Mouse (Mus musculus): Measurements from ENCODE around the gene Upk2.
"Not testable (repeated sequence)": the region's sequence is repeated elsewhere in the genome, so short reads cannot be mapped to it uniquely, and the experiment has no call there.

Upk2 gene

GRCm38 (mm10) chr9:44461950-44462349 lies 7.2 kb upstream of the Upk2 start:
- no peak for DNase-seq (ENCODE audit: low spot score)

- DNase-seq (ENCODE audit: low spot score), result peak; percentile 90
These were observed 2.4 kb upstream of the Upk2 start for GRCm38 (mm10) chr9:44457035-44457742.

- peak; percentile 87 for DNase-seq (ENCODE audit: low spot score)
These were observed 465 bp downstream of the Upk2 start for GRCm38 (mm10) chr9:44454132-44454890.

- no peak for DNase-seq (ENCODE audit: low spot score)
These were observed 4.4 kb downstream of the Upk2 start for GRCm38 (mm10) chr9:44450387-44450786.

GRCm38 (mm10) chr9:44444402-44445025 lies 10.3 kb downstream of the Upk2 start:
- not testable (repeated sequence) for DNase-seq (ENCODE audit: low spot score)

- no peak for DNase-seq (ENCODE audit: low spot score)
These were observed 13.8 kb downstream of the Upk2 start, which contains the start of gene Foxr1 for GRCm38 (mm10) chr9:44440961-44441360. Gene Foxr1 (minus strand): TSS chr9:44441136.

GRCm38 (mm10) chr9:44435747-44436146 lies 19.0 kb downstream of the Upk2 start:
- no peak for DNase-seq (ENCODE audit: low spot score)

- no peak for DNase-seq (ENCODE audit: low spot score)
These were observed 22.1 kb downstream of the Upk2 start for GRCm38 (mm10) chr9:44432577-44433185.

- no peak for DNase-seq (ENCODE audit: low spot score)
These were observed 31.2 kb downstream of the Upk2 start for GRCm38 (mm10) chr9:44423576-44423975.

GRCm38 (mm10) chr9:44420280-44420898 lies 34.4 kb downstream of the Upk2 start:
- no peak for DNase-seq (ENCODE audit: low spot score)

- DNase-seq (ENCODE audit: low spot score), result not testable (repeated sequence)
These were observed 35.0 kb downstream of the Upk2 start for GRCm38 (mm10) chr9:44419730-44420129.

GRCm38 (mm10) chr9:44418519-44419385 lies 36.0 kb downstream of the Upk2 start, which contains the start of gene Ccdc84:
Gene Ccdc84 (minus strand): TSS chr9:44418569.
- no peak for DNase-seq (ENCODE audit: low spot score)

GRCm38 (mm10) chr9:44417892-44418363 lies 36.8 kb downstream of the Upk2 start:
- peak; percentile 96 for DNase-seq (ENCODE audit: low spot score)

GRCm38 (mm10) chr9:44417156-44417891 lies 37.5 kb downstream of the Upk2 start:
- DNase-seq (ENCODE audit: low spot score), result no peak

GRCm38 (mm10) chr9:44412781-44413180 lies 42.0 kb downstream of the Upk2 start:
- DNase-seq (ENCODE audit: low spot score), result no peak

- no peak for DNase-seq (ENCODE audit: low spot score)
These were observed 42.5 kb downstream of the Upk2 start for GRCm38 (mm10) chr9:44412306-44412705.

- no peak for DNase-seq (ENCODE audit: low spot score)
These were observed 43.1 kb downstream of the Upk2 start for GRCm38 (mm10) chr9:44411601-44412130.

GRCm38 (mm10) chr9:44410647-44411336 lies 44.0 kb downstream of the Upk2 start:
- no peak for DNase-seq (ENCODE audit: low spot score)

- not testable (repeated sequence) for DNase-seq (ENCODE audit: low spot score)
These were observed 46.1 kb downstream of the Upk2 start for GRCm38 (mm10) chr9:44408693-44409092.
